Mouse (Mus musculus): ENCODE data around the gene Foxj3.

- TF ChIP-seq POLR2A (IDR thresholded peaks at IDR 0.05; ENCODE audit: extremely low read depth, insufficient read depth, low read length): no peak
- peak; percentile 8; the same call in 1 of the 2 replicates for TF ChIP-seq CTCF (IDR thresholded peaks at IDR 0.05; ENCODE audit: low read depth, low read length)
Observed at GRCm38 (mm10) chr4:119588037-119588436, 51.2 kb downstream of the Foxj3 start.
